Mouse (Mus musculus): ENCODE data around the gene Pus1. TPM values are rescaled to one million over a fixed set of nuclear protein-coding genes. Genes with fewer than 3 reads are reported as not detected.

Gene Pus1
- total and polyA plus RNA-seq, 3 experiments = 107 to 248 (median 117) TPM

- TF ChIP-seq EP300 (IDR thresholded peaks at IDR 0.05; ENCODE audit: low read depth in 1 of 2, low read length in 2 of 2) (peak in 1 of 2 experiments; percentile 25; a peak in 1 of 4 replicates), ELF1 (IDR thresholded peaks at IDR 0.05; ENCODE audit: low read depth, low read length) (peak; percentile 98), RAD21 (IDR thresholded peaks at IDR 0.05; ENCODE audit: low read depth, low read length) (no peak), TBP (IDR thresholded peaks at IDR 0.05; ENCODE audit: low read depth, low read length) (peak; percentile 66; the same call in 1 of the 2 replicates)
These were observed at the start of gene Pus1 (continued) for GRCm38 (mm10) chr5:110779998-110780760.

GRCm38 (mm10) chr5:110827576-110827975, 47.1 kb upstream of the Pus1 start:
- Histone ChIP-seq H3K27ac (ENCODE audit: control insufficient read depth, low read depth, low read length) (no peak overlapping the region), H3K36me3 (ENCODE audit: control insufficient read depth in 1 of 2, insufficient read depth in 2 of 2, low read length in 2 of 2) (no peaks in the 10 kb centered on the region)
- TF ChIP-seq BHLHE40 (IDR thresholded peaks at IDR 0.05; ENCODE audit: borderline replicate concordance, low read depth, low read length) (no peak), NRF1 (IDR thresholded peaks at IDR 0.05; ENCODE audit: insufficient read depth, low read depth, low read length, poor library complexity, severe bottlenecking) (no peak), ZKSCAN1 (IDR thresholded peaks at IDR 0.05; ENCODE audit: low read depth, low read length) (no peak), MYC (IDR thresholded peaks at IDR 0.05; ENCODE audit: low read depth, low read length) (no peak), POLR2AphosphoS5 (IDR thresholded peaks at IDR 0.05; ENCODE audit: borderline replicate concordance, low read depth, low read length) (no peak), USF1 (IDR thresholded peaks at IDR 0.05; ENCODE audit: low read depth, low read length) (no peak), RCOR1 (IDR thresholded peaks at IDR 0.05; ENCODE audit: low read depth, low read length) (no peak), MEF2A (IDR thresholded peaks at IDR 0.05; ENCODE audit: extremely low read depth, insufficient replicate concordance, low read depth, low read length, poor library complexity, severe bottlenecking) (no peak), JUND (IDR thresholded peaks at IDR 0.05; ENCODE audit: low read depth, low read length) (no peak), NELFE (IDR thresholded peaks at IDR 0.05; ENCODE audit: low read depth, low read length) (no peak), TAL1 (IDR thresholded peaks at IDR 0.05; ENCODE audit: low read length) (no peak)

GRCm38 (mm10) chr5:110826781-110827495, 46.5 kb upstream of the Pus1 start:
- Histone ChIP-seq H3K27ac (ENCODE audit: control insufficient read depth, low read depth, low read length) (no peak overlapping the region), H3K4me1 (ENCODE audit: control insufficient read depth in 1 of 2, insufficient read depth in 2 of 2, low read length in 2 of 2) (no peaks in the 10 kb centered on the region), H3K27me3 (ENCODE audit: control insufficient read depth in 1 of 2, insufficient read depth in 2 of 2, low read length in 2 of 2) (no peaks in the 10 kb centered on the region), H3K79me2 (ENCODE audit: control insufficient read depth, insufficient read depth, low read length, poor library complexity) (no peaks in the 10 kb centered on the region), H3K9ac (ENCODE audit: control insufficient read depth, low read depth, low read length, poor library complexity, severe bottlenecking) (no peak overlapping the region), H3K4me3 (ENCODE audit: control insufficient read depth in 1 of 2, insufficient read depth in 1 of 2, low read depth in 2 of 2, low read length in 2 of 2) (no peak overlapping the region), H3K9me3 (replicated peaks; ENCODE audit: insufficient read depth, low read length) (no peaks in the 10 kb centered on the region), H3K36me3 (ENCODE audit: control insufficient read depth in 1 of 2, insufficient read depth in 2 of 2, low read length in 2 of 2) (no peaks in the 10 kb centered on the region)
- no peak for DNase-seq (ENCODE audit: low read depth, low spot score)
- TF ChIP-seq ZC3H11A (IDR thresholded peaks at IDR 0.05; ENCODE audit: low read depth, low read length) = no peak
- no peak for TF ChIP-seq TCF12 (IDR thresholded peaks at IDR 0.05; ENCODE audit: low read depth, low read length)
- TF ChIP-seq E2F4 (IDR thresholded peaks at IDR 0.05; ENCODE audit: borderline replicate concordance, low read depth, low read length) = no peak
- TF ChIP-seq NRF1 (IDR thresholded peaks at IDR 0.05; ENCODE audit: insufficient read depth, low read depth, low read length, poor library complexity, severe bottlenecking) = no peak
- TF ChIP-seq ZMIZ1 (IDR thresholded peaks at IDR 0.05; ENCODE audit: low read depth, low read length) = no peak
- TF ChIP-seq HCFC1 (IDR thresholded peaks at IDR 0.05; ENCODE audit: low read depth, low read length) = no peak
- TF ChIP-seq MAZ (IDR thresholded peaks at IDR 0.05; ENCODE audit: low read depth, low read length) = no peak
- no peak for TF ChIP-seq MAX (IDR thresholded peaks at IDR 0.05; ENCODE audit: low read length)
- TF ChIP-seq MAFK (IDR thresholded peaks at IDR 0.05; ENCODE audit: borderline replicate concordance, low read depth, low read length) = no peak
- TF ChIP-seq KAT2A (conservative IDR thresholded peaks at IDR 0.05; ENCODE audit: low read depth, low read length) = no peak
- no peak for TF ChIP-seq ZKSCAN1 (IDR thresholded peaks at IDR 0.05; ENCODE audit: low read depth, low read length)
- no peak for TF ChIP-seq CHD2 (IDR thresholded peaks at IDR 0.05; ENCODE audit: low read length)
- no peak for TF ChIP-seq POLR2AphosphoS2 (IDR thresholded peaks at IDR 0.05; ENCODE audit: low read length)
- TF ChIP-seq JUND (IDR thresholded peaks at IDR 0.05; ENCODE audit: low read depth, low read length) = no peak
- no peak for TF ChIP-seq POLR2AphosphoS5 (IDR thresholded peaks at IDR 0.05; ENCODE audit: borderline replicate concordance, low read depth, low read length)

More at GRCm38 (mm10) chr5:110827576-110827975, 47.1 kb upstream of the Pus1 start:
- H3K4me1 ChIP-seq (ENCODE audit: control insufficient read depth in 1 of 2, insufficient read depth in 2 of 2, low read length in 2 of 2) = no peaks in the 10 kb centered on the region
- no peak for DNase-seq (ENCODE audit: low read depth, low spot score)
- H3K79me2 ChIP-seq (ENCODE audit: control insufficient read depth, insufficient read depth, low read length, poor library complexity) = no peaks in the 10 kb centered on the region
- no peaks in the 10 kb centered on the region for H3K9me3 ChIP-seq (replicated peaks; ENCODE audit: insufficient read depth, low read length)
- H3K27me3 ChIP-seq (ENCODE audit: control insufficient read depth in 1 of 2, insufficient read depth in 2 of 2, low read length in 2 of 2) = no peaks in the 10 kb centered on the region
- no peak overlapping the region for H3K9ac ChIP-seq (ENCODE audit: control insufficient read depth, low read depth, low read length, poor library complexity, severe bottlenecking)
- no peak overlapping the region for H3K4me3 ChIP-seq (ENCODE audit: control insufficient read depth in 1 of 2, insufficient read depth in 1 of 2, low read depth in 2 of 2, low read length in 2 of 2)

Measured in MEL (cell line).